Mouse (Mus musculus) CH12.LX (cell line): ENCODE results near the gene Rusc1. TPM values are rescaled to one million over a fixed set of nuclear protein-coding genes. Genes with fewer than 3 reads are reported as not detected.

ENCODE experiments used
- DNase-seq: peaks from one replicate; pipeline ENCODE4 v3.0.0-alpha.2; 2013; ENCODE audit errors: extremely low read depth
- H3K27ac ChIP-seq: 2 replicates; pipeline ENCODE4 v1.5.1; 2012; ENCODE audit warnings: low read depth, mild to moderate bottlenecking, control low read depth, moderate library complexity; ENCODE audit not compliant: insufficient read depth
- H3K27me3 ChIP-seq: replicated peaks from 2 replicates; pipeline ENCODE3; 2012; ENCODE audit warnings: inconsistent platforms
- H3K36me3 ChIP-seq, 2 experiments: replicated peaks in 1 of 2; 2 replicates each; pipeline versions ENCODE3 to v1.6.1; 2012; ENCODE audit warnings: inconsistent platforms in 1 of 2, low read length in 1 of 2, mild to moderate bottlenecking in 1 of 2, mixed read lengths in 1 of 2, moderate library complexity in 1 of 2; ENCODE audit not compliant: control insufficient read depth in 1 of 2, insufficient read depth in 1 of 2
- H3K4me1 ChIP-seq, 2 experiments: 2 replicates each; pipeline ENCODE4 v1.6.1; 2012; ENCODE audit warnings: inconsistent platforms in 1 of 2, moderate library complexity in 1 of 2; ENCODE audit not compliant: insufficient read depth in 2 of 2, control insufficient read depth in 1 of 2
- H3K4me2 ChIP-seq: 2 replicates; pipeline ENCODE4 v1.6.1; 2012; ENCODE audit warnings: low read depth, mild to moderate bottlenecking, control low read depth; ENCODE audit not compliant: poor library complexity, insufficient read depth, severe bottlenecking
- H3K4me3 ChIP-seq, 3 experiments: fragments of 150-350 bp in 1 of 3; sonication (generic) in 1 of 3; replicated peaks in 1 of 3; 2 replicates each; pipeline versions ENCODE3 to v1.5.1; 2011 to 2012; ENCODE audit warnings: low read depth in 2 of 3, low read length in 2 of 3, mild to moderate bottlenecking in 2 of 3, moderate library complexity in 2 of 3, control low read depth in 1 of 3, improper control_type of control experiment in 1 of 3, inconsistent platforms in 1 of 3, mixed read lengths in 1 of 3; ENCODE audit not compliant: poor library complexity in 1 of 3
- H3K79me2 ChIP-seq: replicated peaks from 2 replicates; pipeline ENCODE4 v1.6.1; 2012; ENCODE audit warnings: mild to moderate bottlenecking, moderate library complexity; ENCODE audit not compliant: control insufficient read depth, poor library complexity, insufficient read depth, severe bottlenecking; ENCODE audit errors: extremely low read depth
- H3K9ac ChIP-seq: 2 replicates; pipeline ENCODE4 v1.6.1; 2012; ENCODE audit warnings: low read depth, mild to moderate bottlenecking, control low read depth, moderate library complexity; ENCODE audit not compliant: insufficient read depth
- H3K9me3 ChIP-seq: replicated peaks from 2 replicates; pipeline ENCODE3; 2012; ENCODE audit warnings: low read length, inconsistent platforms, mixed read lengths
- BHLHE40 ChIP-seq: IDR thresholded peaks from 2 replicates; pipeline ENCODE4 v1.6.1; 2011; ENCODE audit warnings: mild to moderate bottlenecking, low read depth, low read length, improper control_type of control experiment
- CTCF ChIP-seq, 2 experiments: IDR thresholded peaks in 1 of 2; conservative IDR thresholded peaks in 1 of 2; 2 replicates each; pipeline ENCODE4 v1.5.1; 2011 to 2012; ENCODE audit warnings: low read depth in 2 of 2, low read length in 2 of 2, improper control_type of control experiment in 1 of 2, inconsistent platforms in 1 of 2, mild to moderate bottlenecking in 1 of 2, moderate library complexity in 1 of 2
- ELF1 ChIP-seq: IDR thresholded peaks from 2 replicates; pipeline ENCODE4 v1.6.1; 2014; ENCODE audit warnings: low read depth, mild to moderate bottlenecking, inconsistent platforms, low read length, improper control_type of control experiment
- EP300 ChIP-seq: IDR thresholded peaks from 2 replicates; pipeline ENCODE4 v1.6.1; 2011; ENCODE audit warnings: low read length, improper control_type of control experiment
- ETS1 ChIP-seq: conservative IDR thresholded peaks from 2 replicates; pipeline ENCODE4 v1.6.1; 2012; ENCODE audit warnings: low read depth, mild to moderate bottlenecking, inconsistent platforms, low read length, improper control_type of control experiment, moderate library complexity
- JUND ChIP-seq: conservative IDR thresholded peaks from 2 replicates; pipeline ENCODE4 v1.6.1; 2011; ENCODE audit warnings: low read depth, low read length, improper control_type of control experiment
- KAT2A ChIP-seq: IDR thresholded peaks from 2 replicates; pipeline ENCODE4 v1.6.1; 2012; ENCODE audit warnings: low read length, improper control_type of control experiment, inconsistent platforms; ENCODE audit not compliant: insufficient replicate concordance
- MAZ ChIP-seq: IDR thresholded peaks from 2 replicates; pipeline ENCODE4 v1.6.1; 2012; ENCODE audit warnings: low read depth, mild to moderate bottlenecking, inconsistent platforms, low read length, improper control_type of control experiment, moderate library complexity
- MEF2A ChIP-seq: IDR thresholded peaks from 2 replicates; pipeline ENCODE4 v1.6.1; 2014; ENCODE audit warnings: low read depth, mild to moderate bottlenecking, inconsistent platforms, low read length, improper control_type of control experiment, borderline replicate concordance
- PAX5 ChIP-seq: IDR thresholded peaks from 2 replicates; pipeline ENCODE4 v1.6.1; 2012; ENCODE audit warnings: low read length, inconsistent platforms, mixed read lengths
- POLR2A ChIP-seq: IDR thresholded peaks from 2 replicates; pipeline ENCODE4 v1.6.1; 2011; ENCODE audit warnings: low read depth, mild to moderate bottlenecking, improper control_type of control experiment, low read length
- TCF12 ChIP-seq: IDR thresholded peaks from 2 replicates; pipeline ENCODE4 v1.6.1; 2014; ENCODE audit warnings: low read depth, mild to moderate bottlenecking, inconsistent platforms, low read length, improper control_type of control experiment
- ZKSCAN1 ChIP-seq: IDR thresholded peaks from 2 replicates; pipeline ENCODE4 v1.6.1; 2012; ENCODE audit warnings: low read depth, inconsistent platforms, low read length, improper control_type of control experiment, borderline replicate concordance
- ZNF384 ChIP-seq: IDR thresholded peaks from 2 replicates; pipeline ENCODE4 v1.6.1; 2012; ENCODE audit warnings: low read depth, low read length, improper control_type of control experiment, inconsistent platforms
- dilution Hi-C: fragments of 300-500 bp; cut with MboI; formaldehyde crosslinking; loops from 2 replicates; pipeline ENCODE4 v1.14.3; 2020; ENCODE audit warnings: low sequenced_read_pairs; ENCODE audit not compliant: extremely low pct_unique_long_range_greater_than_20kb, extremely low pct_ligation_motif_present
- in situ Hi-C: fragments of 300-500 bp; cut with MboI; formaldehyde crosslinking; loops from 3 replicates; pipeline ENCODE4 v1.14.3; 2019; ENCODE audit warnings: low sequenced_read_pairs, low pct_ligation_motif_present, low pct_unique_long_range_greater_than_20kb, mixed read lengths
- polyA plus RNA-seq: library from polyadenylated mRNA; unstranded; fragments of >175 nt; gene quantifications from 2 replicates; pipeline ENCODE4 v1.2.1, GENCODE M21; 2012; ENCODE audit warnings: low read depth; ENCODE audit not compliant: insufficient read length
- total RNA-seq, 2 experiments: library from RNA; depleted of rRNA; stranded (reverse); fragments of 300-350 nt in 1 of 2; fragments of >200 nt in 1 of 2; gene quantifications; 2 replicates each; pipeline ENCODE4 v1.2.3; 2012 to 2014

Rusc1 gene
- total and polyA plus RNA-seq, 3 experiments: 19.4 to 30.1 (median 19.7) TPM

GRCm38 (mm10) chr3:89133752-89134151 is 40.6 kb upstream of the Rusc1 start:
- Histone ChIP-seq H3K36me3 (no peaks in the 10 kb centered on the region), H3K27ac (no peak overlapping the region), H3K4me3 (no peak overlapping the region), H3K9ac (no peak overlapping the region), H3K27me3 (peaks cover 15% of the 10 kb centered on the region), H3K79me2 (no peaks in the 10 kb centered on the region), H3K4me1 (no peaks in the 10 kb centered on the region), H3K9me3 (no peaks in the 10 kb centered on the region), H3K4me2 (no peak overlapping the region)
- DNase-seq: no peak
- dilution Hi-C loops (no loop called here), in situ Hi-C loops (no loop called here)
- no peak for TF ChIP-seq ETS1

GRCm38 (mm10) chr3:89133063-89133450 is 39.9 kb upstream of the Rusc1 start:
- no peaks in the 10 kb centered on the region for H3K79me2 ChIP-seq
- no peaks in the 10 kb centered on the region for H3K9me3 ChIP-seq
- H3K27me3 ChIP-seq: peaks cover 15% of the 10 kb centered on the region
- TF ChIP-seq TCF12: no peak
- in situ Hi-C loops: no loop called here
- no peaks in the 10 kb centered on the region for H3K4me1 ChIP-seq
- no peak overlapping the region for H3K4me2 ChIP-seq
- no peak for DNase-seq
- dilution Hi-C loops: no loop called here
- H3K9ac ChIP-seq: no peak overlapping the region
- H3K36me3 ChIP-seq: no peaks in the 10 kb centered on the region
- no peak overlapping the region for H3K4me3 ChIP-seq
- H3K27ac ChIP-seq: no peak overlapping the region

GRCm38 (mm10) chr3:89132285-89133062 is 39.4 kb upstream of the Rusc1 start:
- TF ChIP-seq ELF1 (no peak), MEF2A (no peak), POLR2A (no peak), TCF12 (no peak), CTCF (conservative IDR thresholded peaks at IDR 0.05 in 1 of 2, IDR thresholded peaks at IDR 0.05 in 1 of 2; ENCODE audit: low read depth in 2 of 2, low read length in 2 of 2) (no peak), EP300 (no peak), ZNF384 (no peak), BHLHE40 (no peak), MAZ (no peak), ETS1 (no peak), PAX5 (no peak), ZKSCAN1 (no peak), KAT2A (no peak), JUND (no peak)
- no peaks in the 10 kb centered on the region for H3K36me3 ChIP-seq
- in situ Hi-C loops (no loop called here), dilution Hi-C loops (no loop called here)
- DNase-seq: no peak
- no peak overlapping the region for H3K9ac ChIP-seq
- H3K9me3 ChIP-seq: no peaks in the 10 kb centered on the region
- H3K4me3 ChIP-seq: no peak overlapping the region
- no peak overlapping the region for H3K27ac ChIP-seq
- H3K27me3 ChIP-seq: peaks cover 15% of the 10 kb centered on the region
- H3K4me1 ChIP-seq: no peaks in the 10 kb centered on the region
- no peak overlapping the region for H3K4me2 ChIP-seq
- no peaks in the 10 kb centered on the region for H3K79me2 ChIP-seq
